Mouse (Mus musculus) lung, adult 10 weeks (tissue): Measurements from ENCODE around the gene Akap11. TPM values are rescaled to one million over a fixed set of nuclear protein-coding genes. Genes with fewer than 3 reads are reported as not detected.

Source experiments
- polyA plus RNA-seq: library from polyadenylated mRNA; stranded (reverse); fragments of 350-450 nt; fragmentation: Illumina TruSeq; extraction: RNeasy Lipid Tissue Mini Kit (QIAGEN cat#74804); gene quantifications from one replicate; pipeline ENCODE4 v1.2.3, GENCODE M21; 2014; ENCODE audit warnings: low read depth, low replicate concordance; ENCODE audit not compliant: insufficient read depth

Gene Akap11
- polyA plus RNA-seq: 11.3 TPM

GRCm38 (mm10) chr14:78536281-78537165, at the start of gene Akap11:
Gene Akap11, minus strand, starts transcription at chr14:78536808.

Other genes starting within 250 kb of the Akap11 start
- 0.33 TPM for gene Tnfsf11, start 228.8 kb downstream of the Akap11 start, polyA plus RNA-seq
- 2.7 TPM for gene Dgkh, start 196.0 kb upstream of the Akap11 start, polyA plus RNA-seq